Mouse (Mus musculus) ES-CJ7 (cell line): ENCODE data around the gene Kif5c.

Source experiments
- DNase-seq: peaks from one replicate; pipeline ENCODE4 v3.0.0; 2011; ENCODE audit warnings: low read depth, low spot score

Kif5c gene

GRCm38 (mm10) chr2:49671753-49672500, 52.8 kb downstream of the Kif5c start:
- no peak for DNase-seq

DNA sequence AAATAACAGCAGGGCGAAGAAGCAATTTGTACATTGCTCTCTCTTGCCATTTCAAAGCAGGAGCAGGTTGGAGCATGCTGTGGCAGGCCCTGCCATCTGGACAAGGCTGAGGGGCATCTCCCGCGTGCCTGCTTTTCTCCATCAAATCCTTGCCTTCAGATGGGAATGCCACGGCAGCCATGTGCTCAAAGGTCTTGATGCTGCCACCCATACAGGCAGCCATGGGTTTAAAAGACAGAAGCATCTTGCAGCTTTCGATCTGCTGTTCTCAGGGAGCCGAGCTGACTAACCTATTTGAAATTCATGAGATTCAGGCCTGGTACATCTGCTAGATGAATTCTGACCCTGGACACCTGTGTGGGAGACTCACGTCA, 53.4 kb downstream of the Kif5c start:
- DNase-seq: no peak

DNA sequence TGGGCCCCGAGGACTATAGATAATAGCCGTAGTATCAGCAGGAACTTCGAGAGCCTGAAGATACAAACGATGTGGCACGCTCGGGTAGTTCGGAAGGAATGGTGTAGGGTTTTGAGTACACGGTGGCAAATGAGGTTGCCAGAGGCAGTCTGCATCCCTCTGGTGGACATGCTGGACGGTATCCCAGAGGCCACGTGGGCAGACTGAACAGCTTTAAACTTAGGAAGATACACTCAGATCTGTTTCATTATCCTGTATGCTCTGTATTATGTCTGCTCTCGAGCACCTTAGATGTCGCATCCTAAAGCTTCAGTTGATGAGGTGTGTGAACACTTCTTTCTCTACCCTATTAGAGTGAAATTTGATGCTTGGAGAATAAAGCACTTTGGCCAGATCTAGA, 56.9 kb downstream of the Kif5c start:
- no peak for DNase-seq

DNA sequence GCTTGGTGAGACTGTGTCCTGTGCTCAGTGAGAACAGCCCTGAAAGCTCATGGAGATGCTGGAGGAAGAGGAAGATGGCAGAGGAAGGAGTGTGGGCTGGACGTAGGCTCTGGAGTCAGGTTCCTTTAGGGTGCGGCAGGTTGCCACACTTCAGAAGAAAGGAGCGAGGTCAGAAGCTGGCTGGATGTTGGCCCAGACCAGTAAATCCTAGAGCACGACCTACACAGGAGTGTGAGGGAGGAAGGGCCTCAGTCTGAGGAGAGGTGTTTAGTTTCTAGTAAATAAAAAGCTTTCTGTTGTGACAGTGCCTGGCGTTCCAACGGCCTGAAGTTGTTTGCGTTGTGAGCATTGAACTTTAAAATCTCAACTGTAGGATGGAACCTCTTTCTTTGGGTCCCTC, 59.3 kb downstream of the Kif5c start:
- DNase-seq: no peak

DNA sequence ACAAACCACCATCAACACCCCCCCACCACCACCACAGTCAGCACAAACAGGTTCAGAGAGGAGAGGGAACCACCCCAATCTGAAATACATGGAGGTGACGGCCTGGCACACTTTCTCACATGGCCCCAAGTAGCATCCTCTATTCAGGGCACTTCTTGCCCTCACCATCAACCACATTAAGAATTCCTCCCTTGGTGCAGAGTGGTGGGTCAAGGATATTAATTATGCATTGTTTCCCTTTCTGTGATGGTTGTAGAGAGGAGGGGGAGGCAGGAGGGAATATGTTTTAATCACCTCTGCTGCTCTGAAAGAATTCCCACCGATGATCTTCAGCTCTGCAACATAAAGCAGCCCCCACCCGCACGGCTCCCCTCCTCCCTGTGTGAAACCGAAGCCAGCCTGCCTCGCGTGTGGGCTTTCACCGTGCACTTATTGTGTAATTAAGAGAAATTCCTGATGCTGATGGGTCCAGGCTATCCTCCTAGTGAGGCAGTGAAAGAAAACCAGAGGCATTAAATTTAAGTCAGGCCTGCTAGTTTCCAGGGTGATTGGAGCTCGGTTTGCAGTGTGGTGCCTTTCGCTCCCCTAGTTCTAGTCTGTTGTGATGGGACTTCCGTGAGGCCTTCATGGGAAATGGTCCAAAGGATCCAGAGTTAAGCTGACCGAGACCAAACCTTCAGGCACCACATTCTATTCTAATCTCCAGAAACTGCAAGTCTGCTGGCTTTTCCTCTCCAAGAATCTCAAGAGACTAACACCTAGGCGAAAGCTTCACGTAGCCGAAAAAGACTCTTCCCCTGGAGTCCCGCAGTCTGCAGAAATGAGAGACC, 60.3 kb downstream of the Kif5c start:
- no peak for DNase-seq

DNA sequence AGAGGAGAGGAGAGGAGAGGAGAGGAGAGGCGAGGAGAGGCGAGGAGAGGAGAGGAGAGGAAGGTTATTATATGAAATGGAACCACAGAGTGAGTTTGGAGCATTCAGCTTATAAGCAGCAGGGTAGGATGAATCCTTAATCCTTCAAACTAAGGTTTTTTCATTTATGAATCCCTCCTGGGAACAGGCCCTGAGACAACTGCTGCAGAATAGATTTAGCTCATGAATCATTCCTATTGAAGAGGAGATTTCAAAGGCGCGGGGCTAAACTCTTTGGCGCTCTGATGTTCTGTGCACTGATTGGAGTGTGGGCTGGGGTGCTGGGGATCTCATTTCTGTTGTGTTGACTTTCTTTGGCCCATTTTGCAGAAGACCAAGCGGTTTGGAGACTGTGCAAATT, 63.7 kb downstream of the Kif5c start:
- DNase-seq: no peak

DNA sequence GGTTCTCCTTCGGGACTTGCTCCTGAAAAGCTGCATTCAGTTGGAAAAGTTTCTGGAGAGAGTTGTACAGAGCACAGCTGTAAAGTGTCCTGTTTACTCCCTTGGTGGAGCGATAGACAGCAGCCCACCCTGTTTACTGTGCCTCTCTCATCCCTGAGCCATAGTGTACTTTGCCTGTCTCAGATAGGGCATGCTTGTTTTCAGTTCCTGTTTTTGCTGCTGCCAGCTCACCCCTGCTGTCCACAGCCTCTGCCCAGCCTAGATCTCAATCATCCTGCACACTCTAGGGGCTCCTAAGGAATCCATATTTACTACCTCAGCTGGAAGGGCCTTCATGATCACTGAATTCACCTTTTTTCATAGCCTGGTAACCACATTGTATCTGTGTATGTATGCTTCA, 65.7 kb downstream of the Kif5c start:
- DNase-seq: no peak

- no peak for DNase-seq
Measured at GRCm38 (mm10) chr2:49690421-49690826, 71.3 kb downstream of the Kif5c start.

- no peak for DNase-seq
Measured at GRCm38 (mm10) chr2:49691441-49691840, 72.3 kb downstream of the Kif5c start.

- no peak for DNase-seq
Measured at GRCm38 (mm10) chr2:49694727-49695126, 75.6 kb downstream of the Kif5c start.

DNA sequence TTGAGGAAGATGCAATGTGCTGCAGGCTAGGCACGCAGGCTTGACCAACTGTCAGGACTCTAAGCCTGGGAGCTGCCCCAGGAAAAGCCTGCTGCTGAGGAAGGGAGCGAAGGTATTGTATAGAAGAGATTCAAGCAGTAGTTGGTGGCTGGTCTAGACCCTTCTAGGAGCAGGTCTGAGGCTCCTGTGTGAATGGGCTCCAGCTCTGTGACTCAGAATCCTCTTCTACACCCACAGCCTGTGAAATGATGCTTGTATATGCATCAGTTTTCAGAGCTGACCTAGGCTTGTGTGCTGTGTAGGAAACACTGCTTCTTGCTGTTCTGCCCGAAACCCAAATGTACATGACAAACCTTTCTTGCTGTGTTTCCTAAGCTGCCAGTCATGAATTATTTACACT, 76.4 kb downstream of the Kif5c start:
- DNase-seq: no peak

- no peak for DNase-seq
Measured at GRCm38 (mm10) chr2:49698851-49699250, 79.8 kb downstream of the Kif5c start.

DNA sequence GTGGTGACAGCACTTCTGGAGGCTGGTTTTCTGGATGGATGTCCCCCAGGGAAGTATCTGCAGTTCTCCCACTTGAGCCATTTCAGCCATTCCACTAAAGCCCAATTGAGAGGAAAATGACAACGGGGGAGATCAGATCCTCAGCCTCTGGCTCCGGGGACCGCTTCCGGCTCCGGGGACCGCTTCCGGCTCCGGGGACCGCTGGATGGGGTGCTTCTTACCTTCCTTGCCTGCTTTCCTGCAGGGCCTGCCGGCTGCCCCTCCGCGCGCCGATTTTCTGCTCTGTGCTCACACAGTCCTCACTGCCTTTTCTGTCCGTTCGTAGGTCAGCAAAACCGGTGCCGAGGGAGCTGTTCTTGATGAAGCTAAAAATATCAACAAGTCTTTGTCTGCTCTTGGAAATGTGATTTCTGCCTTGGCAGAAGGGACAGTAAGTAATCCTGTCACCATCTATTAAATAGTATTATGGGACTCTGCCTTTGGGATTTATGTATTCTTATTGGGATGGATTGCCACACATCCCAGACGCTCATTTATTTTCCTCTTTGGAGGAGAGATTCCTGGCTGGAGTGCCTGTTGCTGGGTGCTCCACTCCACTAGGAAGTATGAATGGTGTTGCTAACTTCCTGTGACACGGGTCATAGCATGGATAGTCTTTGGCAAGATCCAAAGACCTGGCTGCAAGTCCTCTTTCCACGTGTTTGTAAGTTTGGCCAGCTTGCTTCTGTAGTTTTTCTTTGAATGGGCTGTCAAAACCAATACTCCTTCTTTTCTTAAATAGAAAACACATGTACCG, 81.3 kb downstream of the Kif5c start:
- no peak for DNase-seq

DNA sequence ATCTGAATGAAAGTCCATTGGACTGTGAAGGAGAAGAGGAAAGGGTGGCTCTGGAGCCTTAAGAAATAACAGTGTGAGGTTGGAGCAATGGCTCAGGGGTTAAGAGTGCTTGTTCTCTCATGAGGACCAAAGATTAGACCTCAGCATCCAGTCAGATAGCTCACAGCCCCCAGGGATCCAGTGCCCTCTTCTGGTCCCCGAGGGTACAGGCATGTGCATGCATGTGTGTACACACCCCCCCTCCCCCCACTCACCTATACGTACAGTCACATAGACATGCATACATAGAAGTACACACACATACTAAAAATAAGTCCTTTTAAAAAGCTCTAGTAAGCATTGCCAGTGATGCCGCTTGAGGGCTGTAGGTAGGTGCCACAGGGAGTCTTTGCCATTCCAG, 91.1 kb downstream of the Kif5c start:
- peak; percentile 21 for DNase-seq

DNA sequence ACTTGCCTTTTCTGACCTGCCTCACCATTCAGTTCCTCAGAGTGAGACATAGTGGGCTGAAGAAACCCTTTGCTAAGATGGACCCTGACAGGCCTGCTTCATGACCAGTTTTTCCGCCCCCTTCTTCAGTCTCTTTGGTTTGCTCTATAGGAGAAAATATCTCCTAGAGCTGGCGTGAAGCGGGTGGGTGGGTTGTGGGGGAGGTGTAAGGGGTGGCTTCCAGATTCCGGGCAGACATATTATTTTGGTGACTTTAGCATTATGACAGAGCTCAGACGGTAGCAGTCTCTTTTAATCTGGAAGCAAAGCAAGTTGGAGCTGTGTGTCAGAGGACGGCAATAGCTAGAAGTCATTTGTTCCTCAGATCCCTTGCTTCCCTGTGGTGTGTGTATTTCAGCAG, 92.6 kb downstream of the Kif5c start:
- no peak for DNase-seq

- DNase-seq: no peak
Measured at GRCm38 (mm10) chr2:49712336-49712887, 93.3 kb downstream of the Kif5c start.

- no peak for DNase-seq
Measured at GRCm38 (mm10) chr2:49716490-49716889, 97.4 kb downstream of the Kif5c start.

- peak; percentile 48 for DNase-seq
Measured at GRCm38 (mm10) chr2:49717437-49718116, 98.5 kb downstream of the Kif5c start.

DNA sequence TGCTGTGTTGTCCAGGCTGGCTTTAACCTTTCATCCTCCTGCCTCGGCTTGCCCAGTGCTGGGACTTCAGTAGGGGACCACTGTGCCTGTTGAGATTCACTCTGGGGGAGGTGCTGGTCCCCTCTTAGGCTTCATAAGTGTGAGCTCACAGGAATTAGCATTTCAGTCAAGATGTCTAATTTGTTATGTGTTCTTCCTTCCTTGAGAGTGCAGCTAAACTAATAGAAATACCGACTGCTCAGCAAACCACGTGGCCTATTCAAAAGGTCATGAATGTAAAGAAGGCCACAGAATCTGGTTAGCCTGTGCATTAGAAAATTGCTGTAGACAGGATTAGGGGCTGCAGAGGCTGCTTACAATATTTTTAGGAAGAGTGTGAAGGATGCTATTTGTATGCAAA, 99.4 kb downstream of the Kif5c start:
- DNase-seq: no peak

DNA sequence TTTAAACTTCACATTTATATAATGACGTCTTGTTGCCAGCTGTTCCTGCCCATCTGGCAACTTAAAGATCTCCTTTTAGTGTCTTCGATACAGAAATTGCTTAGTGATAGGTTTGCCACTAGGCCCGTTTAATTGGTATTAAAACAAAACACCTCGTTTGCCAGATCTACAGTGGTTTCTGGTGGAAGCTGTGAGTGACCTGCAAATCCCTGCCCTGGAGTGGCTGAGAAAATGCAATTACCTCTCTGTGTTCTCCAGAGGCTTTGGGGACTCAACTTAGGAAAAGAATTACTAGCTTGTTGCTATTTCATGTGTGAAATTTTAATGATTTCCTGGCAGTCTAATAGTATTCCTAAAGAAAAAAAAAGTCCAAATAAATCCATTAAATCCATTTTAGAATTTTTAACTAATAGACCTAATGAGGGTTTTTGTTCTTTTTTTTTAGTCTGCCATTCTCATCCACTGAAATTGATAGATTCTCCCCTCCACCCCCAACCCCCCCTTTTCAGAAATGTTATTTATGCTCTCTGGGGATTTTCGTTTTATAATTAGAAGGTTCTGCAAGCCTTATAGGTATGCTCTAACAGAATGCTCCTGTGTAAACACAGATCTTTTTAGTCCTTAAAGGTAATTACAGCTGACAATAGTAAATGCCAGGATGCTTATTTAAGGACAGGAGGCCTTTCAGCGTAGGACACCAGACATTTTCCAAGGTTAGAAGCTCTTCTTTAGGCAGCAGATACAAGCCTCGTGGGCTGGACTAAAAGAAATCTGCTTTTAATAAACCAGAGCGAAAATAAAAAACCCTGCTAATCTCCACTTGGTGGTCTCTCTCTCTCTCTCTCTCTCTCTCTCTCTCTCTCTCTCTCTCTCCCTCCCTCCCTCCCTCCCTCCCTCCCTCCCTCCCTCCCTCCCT, 100.1 kb downstream of the Kif5c start:
- DNase-seq: no peak
